Mouse (Mus musculus): ENCODE data around the gene Golph3.

DNA sequence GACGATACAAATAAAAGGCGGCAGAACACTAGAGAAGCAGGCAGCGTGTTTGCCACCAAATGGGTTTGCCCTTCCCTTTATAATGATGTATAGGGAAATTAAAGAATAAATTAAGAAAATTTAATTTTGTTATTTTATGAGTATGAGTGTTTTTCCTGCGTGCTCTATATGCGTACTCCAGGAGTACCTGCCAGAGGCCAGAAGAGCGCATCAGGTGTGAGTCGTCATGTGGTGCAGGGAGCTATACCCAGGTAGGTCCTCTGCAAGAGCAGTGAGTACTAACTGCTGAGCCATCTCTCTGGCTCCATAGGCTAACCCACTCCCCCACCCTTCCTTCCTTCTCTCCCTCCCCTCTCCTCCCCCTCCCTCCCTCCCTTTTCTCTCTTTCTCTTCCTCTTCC, 30.2 kb downstream of the Golph3 start:
- TF ChIP-seq CTCF (IDR thresholded peaks at IDR 0.05; ENCODE audit: extremely low read depth, insufficient read depth, low read length) (no peak), POLR2A (IDR thresholded peaks at IDR 0.05; ENCODE audit: extremely low read depth, insufficient read depth, low read length) (no peak)

Measured in cortical plate, adult 2 months (tissue).